Mouse (Mus musculus) bone marrow macrophage, adult 2 months (primary cell): ENCODE measurements around the gene Proser1.

ENCODE experiments used
- CTCF ChIP-seq: IDR thresholded peaks from 2 replicates; pipeline ENCODE4 v1.5.1; 2012; ENCODE audit warnings: low read depth, mild to moderate bottlenecking, low read length, moderate library complexity
- POLR2A ChIP-seq: IDR thresholded peaks from 2 replicates; pipeline ENCODE4 v1.6.1; 2012; ENCODE audit warnings: mild to moderate bottlenecking, low read depth, low read length, borderline replicate concordance

- TF ChIP-seq POLR2A, result no peak
- TF ChIP-seq CTCF, result no peak
Measured at GRCm38 (mm10) chr3:53472061-53472460, 8.6 kb downstream of the Proser1 start.
